13 mouse cellular contexts compared by ENCODE assay signal in genomic region chr6:61296188-61297037, GRCm38 (mm10).
DNase-seq lines count a peak whose midpoint lies in the region; ATAC-seq lines count a peak whose summit lies in the region.
"Had no signal": no experiment of that assay in that cellular context is flagged by ENCODE, and none has a peak within 500 bp of the region (broad histone marks: within the 10 kb centered on the region; RNA-seq: fewer than 3 reads in every experiment).

No protein-coding gene starts in this region.

- no peak for DNase-seq in cerebellum, postnatal 36 days
- DNase-seq in kidney, postnatal 25 days = no peak
- peak; percentile 12 for DNase-seq in right cerebral cortex, postnatal 4 days
- DNase-seq in right cerebral cortex, postnatal 25 days = no peak
- no peak for DNase-seq in heart, postnatal 25 days (ENCODE audit: low spot score)
- no peak for DNase-seq in thymus, postnatal 0 days (ENCODE audit: low spot score)
- DNase-seq: adrenal gland, postnatal 36 days; cerebellum, adult 9-11 months had no signal

- H3K4me1 ChIP-seq in kidney, embryonic 16.5 days (ENCODE audit: insufficient read depth, low read length) = peaks cover 17% of the 10 kb centered on the region
- H3K4me1 ChIP-seq: heart, embryonic 10.5 days had no signal

- H3K36me3 ChIP-seq in kidney, embryonic 16.5 days (ENCODE audit: insufficient read depth, low read length) = no peaks in the 10 kb centered on the region
- H3K36me3 ChIP-seq: heart, embryonic 10.5 days; lung, embryonic 15.5 days; midbrain, embryonic 12.5 days had no signal

- H3K4me3 ChIP-seq in kidney, embryonic 16.5 days (ENCODE audit: low read length) = no peak overlapping the region
- H3K4me3 ChIP-seq: heart, embryonic 10.5 days; lung, embryonic 15.5 days; midbrain, embryonic 12.5 days had no signal

- WGBS in kidney, embryonic 16.5 days = 74% methylated on average over 6 of the region's 6 CpGs

- H3K27me3 ChIP-seq in kidney, embryonic 16.5 days (ENCODE audit: insufficient read depth, low read length) = no peaks in the 10 kb centered on the region
- H3K27me3 ChIP-seq: lung, embryonic 15.5 days; midbrain, embryonic 12.5 days had no signal

- intact Hi-C loops in heart, postnatal 25 days (cut with DNase I) = no loop called here

- peak overlapping the region; percentile 26; the same call in 1 of the 2 replicates for H3K4me2 ChIP-seq in kidney, embryonic 16.5 days (replicated peaks; ENCODE audit: low read depth, low read length)
- H3K4me2 ChIP-seq: midbrain, embryonic 12.5 days had no signal

- ATAC-seq in cerebellum, adult (ENCODE audit: insufficient number of reproducible peaks, low FRiP score, low TSS enrichment) = 0 out of 2 replicates have a peak, but pooled peaks have one; percentile 27
- no peak for ATAC-seq in kidney, embryonic 16.5 days (ENCODE audit: low FRiP score, low TSS enrichment)

- H3K9me3 ChIP-seq in kidney, embryonic 16.5 days (ENCODE audit: low read length) = no peaks in the 10 kb centered on the region
- H3K9me3 ChIP-seq: heart, embryonic 10.5 days; lung, embryonic 15.5 days; midbrain, embryonic 12.5 days had no signal

- peak overlapping the region; percentile 48; the same call in 1 of the 2 replicates for H3K27ac ChIP-seq in kidney, embryonic 16.5 days (ENCODE audit: low read length)
- H3K27ac ChIP-seq: heart, embryonic 10.5 days; lung, embryonic 15.5 days; midbrain, embryonic 12.5 days had no signal

- H3K9ac ChIP-seq in kidney, embryonic 16.5 days (replicated peaks; ENCODE audit: low read length) = no peak overlapping the region
- H3K9ac ChIP-seq: lung, embryonic 15.5 days; midbrain, embryonic 12.5 days had no signal
